10 mouse cellular contexts compared by ENCODE assay signal in genomic region chr17:35672527-35672926, GRCm38 (mm10). TPM values are rescaled to one million over a fixed set of nuclear protein-coding genes. Genes with fewer than 3 reads are reported as not detected.
DNase-seq lines count a peak whose midpoint lies in the region; ATAC-seq and TF ChIP-seq lines count a peak whose summit lies in the region.
"Had no signal": no experiment of that assay in that cellular context is flagged by ENCODE, and none has a peak within 500 bp of the region (broad histone marks: within the 10 kb centered on the region; RNA-seq: fewer than 3 reads in every experiment).

No protein-coding gene starts in this region.

- peak overlapping the region; percentile 23 for H3ac ChIP-seq in C2C12 (ENCODE audit: control insufficient read depth, insufficient read length, low read depth)

- no peak for ATAC-seq in hindbrain, embryonic 13.5 days (ENCODE audit: low FRiP score)
- no peak for ATAC-seq in hindbrain, postnatal 0 days
- no peak for ATAC-seq in limb, embryonic 12.5 days (ENCODE audit: insufficient number of reproducible peaks, insufficient read depth, low FRiP score, low TSS enrichment, low read depth)
- no peak for ATAC-seq in CD4-positive, CD25-positive, alpha-beta regulatory T cell, adult 4 months

- no peaks in the 10 kb centered on the region for H3K79me3 ChIP-seq in C2C12 (ENCODE audit: low read depth)

- H3K9ac ChIP-seq in hindbrain, embryonic 13.5 days, result 0 out of 2 replicates have a peak overlapping the region, but pooled peaks have one; percentile 90
- no peak overlapping the region for H3K9ac ChIP-seq in hindbrain, postnatal 0 days (replicated peaks; ENCODE audit: low read length)
- H3K9ac ChIP-seq in limb, embryonic 12.5 days (replicated peaks), result no peak overlapping the region; the same call in 1 of the 2 replicates

- H3K4me2 ChIP-seq in hindbrain, embryonic 13.5 days, result peak overlapping the region; percentile 84
- no peak overlapping the region for H3K4me2 ChIP-seq in hindbrain, postnatal 0 days (ENCODE audit: low read depth, low read length)
- H3K4me2 ChIP-seq in limb, embryonic 12.5 days, result peak overlapping the region; percentile 91

- no peak overlapping the region; the same call in 1 of the 2 replicates for H3K4me3 ChIP-seq in hindbrain, embryonic 13.5 days
- no peak overlapping the region for H3K4me3 ChIP-seq in hindbrain, postnatal 0 days (ENCODE audit: low read length)
- no peak overlapping the region for H3K4me3 ChIP-seq in C2C12 (ENCODE audit: insufficient read depth, poor library complexity, severe bottlenecking)
- H3K4me3 ChIP-seq in bone marrow macrophage, adult 2 months (ENCODE audit: insufficient read depth, low read length), result peak overlapping the region; percentile 87
- peak overlapping the region; percentile 72 for H3K4me3 ChIP-seq in limb, embryonic 12.5 days (replicated peaks)

- DNase-seq in hindbrain, postnatal 0 days (ENCODE audit: low spot score), result no peak
- no peak for DNase-seq in left cerebral cortex, adult 8-10 months (ENCODE audit: low spot score in 2 of 2)
- no peak for DNase-seq in spleen, postnatal 10 days (ENCODE audit: low spot score in 2 of 2)

- WGBS in hindbrain, embryonic 13.5 days, result 94% methylated on average over 6 of the region's 6 CpGs
- 85% methylated on average over 6 of the region's 6 CpGs for WGBS in hindbrain, postnatal 0 days
- whole genome bisulfite sequencing in limb, embryonic 12.5 days, result 91% methylated on average over 6 of the region's 6 CpGs

- H3K4me1 ChIP-seq in hindbrain, embryonic 13.5 days (replicated peaks), result peaks cover 18% of the 10 kb centered on the region
- H3K4me1 ChIP-seq in hindbrain, postnatal 0 days (ENCODE audit: insufficient read depth, low read length), result no peaks in the 10 kb centered on the region
- H3K4me1 ChIP-seq in bone marrow macrophage, adult 2 months (ENCODE audit: control insufficient read depth, insufficient read depth, low read length), result peaks cover 7% of the 10 kb centered on the region; the same call in 1 of the 2 replicates
- peaks cover 14% of the 10 kb centered on the region for H3K4me1 ChIP-seq in limb, embryonic 12.5 days (replicated peaks)

- no peak overlapping the region for H3K27ac ChIP-seq in hindbrain, embryonic 13.5 days
- H3K27ac ChIP-seq in hindbrain, postnatal 0 days, result no peak overlapping the region
- no peak overlapping the region for H3K27ac ChIP-seq in bone marrow macrophage, adult 2 months (ENCODE audit: insufficient read depth, low read depth, low read length)
- no peak overlapping the region for H3K27ac ChIP-seq in limb, embryonic 12.5 days

- peaks cover 9% of the 10 kb centered on the region for H3K79me2 ChIP-seq in C2C12 (ENCODE audit: control insufficient read depth, insufficient read depth)

- no peak for TF ChIP-seq CTCF in hindbrain, postnatal 0 days (IDR thresholded peaks at IDR 0.05; ENCODE audit: low read depth)
- TF ChIP-seq CTCF in C2C12 (IDR thresholded peaks at IDR 0.05; ENCODE audit: control insufficient read depth, insufficient read depth, insufficient read length), result no peak
- TF ChIP-seq CTCF in bone marrow macrophage, adult 2 months (IDR thresholded peaks at IDR 0.05; ENCODE audit: low read depth, low read length), result no peak

- H3K27me3 ChIP-seq in hindbrain, embryonic 13.5 days, result no peaks in the 10 kb centered on the region
- H3K27me3 ChIP-seq in hindbrain, postnatal 0 days (ENCODE audit: insufficient read depth, low read length), result no peaks in the 10 kb centered on the region
- H3K27me3 ChIP-seq in C2C12 (ENCODE audit: control insufficient read depth, insufficient read depth, insufficient read length), result no peaks in the 10 kb centered on the region
- no peaks in the 10 kb centered on the region for H3K27me3 ChIP-seq in limb, embryonic 12.5 days

- TF ChIP-seq POLR2A in bone marrow macrophage, adult 2 months (IDR thresholded peaks at IDR 0.05; ENCODE audit: borderline replicate concordance, low read depth, low read length), result no peak

- no peaks in the 10 kb centered on the region for H3K9me3 ChIP-seq in hindbrain, embryonic 13.5 days
- H3K9me3 ChIP-seq in hindbrain, postnatal 0 days (ENCODE audit: low read length), result no peaks in the 10 kb centered on the region
- no peaks in the 10 kb centered on the region for H3K9me3 ChIP-seq in limb, embryonic 12.5 days

- peaks cover 14% of the 10 kb centered on the region for H3K36me3 ChIP-seq in hindbrain, embryonic 13.5 days
- H3K36me3 ChIP-seq in hindbrain, postnatal 0 days (ENCODE audit: insufficient read depth, low read length), result no peaks in the 10 kb centered on the region; the same call in 1 of the 2 replicates
- H3K36me3 ChIP-seq in C2C12 (ENCODE audit: control insufficient read depth, insufficient read depth), result peaks cover 6% of the 10 kb centered on the region
- peaks cover 24% of the 10 kb centered on the region; the same call in 1 of the 2 replicates for H3K36me3 ChIP-seq in limb, embryonic 12.5 days

TF ChIP-seq in C2C12, 6 proteins besides CTCF, POLR2A, EP300 and RAD21:
- TF ChIP-seq USF1 (IDR thresholded peaks at IDR 0.05; ENCODE audit: low read depth) (no peak), FOSL1 (IDR thresholded peaks at IDR 0.05; ENCODE audit: insufficient read depth, low read length, poor library complexity, severe bottlenecking) (no peak)

RNA-seq across cellular contexts. Expression of gene Gtf2h4, which starts 1.0 kb away (rescaled TPM):
- polyA plus RNA-seq in hindbrain, embryonic 13.5 days (2015; fragmentation: Nextera tagmentation; extraction: Ambion mirVana), result 27.6 and 29.2 TPM in 2 replicates
- 26.1 and 27.2 TPM in 2 replicates for total RNA-seq in hindbrain, postnatal 0 days (2014; rRNA removed)
- polyA plus RNA-seq in hindbrain, postnatal 0 days (2015; fragmentation: Nextera tagmentation; extraction: Ambion mirVana), result 18.6 and 21.3 TPM in 2 replicates
- 40.6 TPM for polyA plus RNA-seq in C2C12 (2012; fragmentation: generic; extraction: Trizol)
- polyA plus RNA-seq in bone marrow macrophage, adult 2 months (2012; ENCODE audit: insufficient read depth, insufficient read length, missing spikeins), result 12.2 and 15.8 TPM in 2 replicates
- 53.6 and 58.2 TPM in 2 replicates for polyA plus RNA-seq in limb, embryonic 12.5 days (2016; fragmentation: Nextera tagmentation; extraction: Ambion mirVana)
- polyA plus RNA-seq in CD4-positive, CD25-positive, alpha-beta regulatory T cell, adult 4 months (2017; shearing (Covaris generic)), result 10 to 100 TPM; 28.3 to 37.7 TPM
- 10 to 100 TPM; 27.6 to 36.9 (median 31.2) TPM for total RNA-seq in left cerebral cortex, adult 8-10 months (2022)

RNA-seq across cellular contexts. Expression of gene Vars2, which starts 5.1 kb away (rescaled TPM):
- polyA plus RNA-seq in hindbrain, embryonic 13.5 days (2015; fragmentation: Nextera tagmentation; extraction: Ambion mirVana), result 11.8 and 14.0 TPM in 2 replicates
- 37.3 and 46.8 TPM in 2 replicates for total RNA-seq in hindbrain, postnatal 0 days (2014; rRNA removed)
- 12.6 and 14.8 TPM in 2 replicates for polyA plus RNA-seq in hindbrain, postnatal 0 days (2015; fragmentation: Nextera tagmentation; extraction: Ambion mirVana)
- polyA plus RNA-seq in C2C12 (2012; fragmentation: generic; extraction: Trizol), result 12.6 TPM
- 10.2 and 12.1 TPM in 2 replicates for polyA plus RNA-seq in bone marrow macrophage, adult 2 months (2012; ENCODE audit: insufficient read depth, insufficient read length, missing spikeins)
- 20.0 and 23.4 TPM in 2 replicates for polyA plus RNA-seq in limb, embryonic 12.5 days (2016; fragmentation: Nextera tagmentation; extraction: Ambion mirVana)
- 10 to 100 TPM; 11.1 to 15.2 TPM for polyA plus RNA-seq in CD4-positive, CD25-positive, alpha-beta regulatory T cell, adult 4 months (2017; shearing (Covaris generic))
- 10 to 100 TPM; 28.3 to 41.6 (median 38.0) TPM for total RNA-seq in left cerebral cortex, adult 8-10 months (2022)

RNA-seq across cellular contexts. Expression of gene Mucl3, which starts 29.0 kb away (rescaled TPM):
- polyA plus RNA-seq in hindbrain, embryonic 13.5 days (2015; fragmentation: Nextera tagmentation; extraction: Ambion mirVana), result 0.14 TPM in 1 of 2 replicates, not detected in the other
- total RNA-seq in hindbrain, postnatal 0 days (2014; rRNA removed), result 0.61 TPM in 1 of 2 replicates, not detected in the other
- polyA plus RNA-seq in hindbrain, postnatal 0 days (2015; fragmentation: Nextera tagmentation; extraction: Ambion mirVana), result 0.10 TPM in 1 of 2 replicates, not detected in the other
- polyA plus RNA-seq in C2C12 (2012; fragmentation: generic; extraction: Trizol), result 0.05 TPM
- polyA plus RNA-seq in bone marrow macrophage, adult 2 months (2012; ENCODE audit: insufficient read depth, insufficient read length, missing spikeins), result not detected in 2 replicates
- 0.08 and 0.10 TPM in 2 replicates for polyA plus RNA-seq in limb, embryonic 12.5 days (2016; fragmentation: Nextera tagmentation; extraction: Ambion mirVana)
- polyA plus RNA-seq in CD4-positive, CD25-positive, alpha-beta regulatory T cell, adult 4 months (2017; shearing (Covaris generic)), result under 1 TPM; 0.16 to 0.46 TPM
- not detected for total RNA-seq in left cerebral cortex, adult 8-10 months (2022)
- polyA plus RNA-seq: heart, embryonic 14.5 days had no signal

RNA-seq across cellular contexts. Expression of gene Ddr1, which starts 31.9 kb away (rescaled TPM):
- 128 and 140 TPM in 2 replicates for polyA plus RNA-seq in hindbrain, embryonic 13.5 days (2015; fragmentation: Nextera tagmentation; extraction: Ambion mirVana)
- 108 and 139 TPM in 2 replicates for total RNA-seq in hindbrain, postnatal 0 days (2014; rRNA removed)
- polyA plus RNA-seq in hindbrain, postnatal 0 days (2015; fragmentation: Nextera tagmentation; extraction: Ambion mirVana), result 63.3 and 66.3 TPM in 2 replicates
- 56.6 TPM for polyA plus RNA-seq in C2C12 (2012; fragmentation: generic; extraction: Trizol)
- 0.60 and 0.63 TPM in 2 replicates for polyA plus RNA-seq in bone marrow macrophage, adult 2 months (2012; ENCODE audit: insufficient read depth, insufficient read length, missing spikeins)
- polyA plus RNA-seq in limb, embryonic 12.5 days (2016; fragmentation: Nextera tagmentation; extraction: Ambion mirVana), result 38.4 and 40.6 TPM in 2 replicates
- under 1 TPM; 0.65 TPM for polyA plus RNA-seq in CD4-positive, CD25-positive, alpha-beta regulatory T cell, adult 4 months (2017; shearing (Covaris generic))
- total RNA-seq in left cerebral cortex, adult 8-10 months (2022), result 10 to 100 TPM; 62.0 to 76.7 (median 65.9) TPM

RNA-seq across cellular contexts. Expression of gene Gm9573, which starts 46.1 kb away (rescaled TPM):
- polyA plus RNA-seq in hindbrain, embryonic 13.5 days (2015; fragmentation: Nextera tagmentation; extraction: Ambion mirVana), result not detected in 2 replicates
- not detected in 2 replicates for total RNA-seq in hindbrain, postnatal 0 days (2014; rRNA removed)
- polyA plus RNA-seq in hindbrain, postnatal 0 days (2015; fragmentation: Nextera tagmentation; extraction: Ambion mirVana), result not detected in 2 replicates
- polyA plus RNA-seq in C2C12 (2012; fragmentation: generic; extraction: Trizol), result not detected
- polyA plus RNA-seq in bone marrow macrophage, adult 2 months (2012; ENCODE audit: insufficient read depth, insufficient read length, missing spikeins), result not detected in 2 replicates
- polyA plus RNA-seq in limb, embryonic 12.5 days (2016; fragmentation: Nextera tagmentation; extraction: Ambion mirVana), result not detected in 2 replicates
- polyA plus RNA-seq in CD4-positive, CD25-positive, alpha-beta regulatory T cell, adult 4 months (2017; shearing (Covaris generic)), result not detected
- under 1 TPM in 1 of 4 experiments, not detected in 3; 0.07 TPM for total RNA-seq in left cerebral cortex, adult 8-10 months (2022)
- polyA plus RNA-seq: brain, embryonic 14.5 days; heart, embryonic 14.5 days had no signal

Comparison
In these comparisons a context has a peak if more than half of its experiments do, and no peak if none do; other contexts are left out.
1. H3K4me3 ChIP-seq: peak in bone marrow macrophage, adult 2 months (single experiment) and limb, embryonic 12.5 days (single experiment); none in hindbrain, embryonic 13.5 days (single experiment), hindbrain, postnatal 0 days (single experiment) and C2C12 (single experiment).